Mouse (Mus musculus) thymus, adult 2 months (tissue): ENCODE results near the gene Alcam.

Experiments
- CTCF ChIP-seq: fragments of 200-500 bp; IDR thresholded peaks from 2 replicates; pipeline ENCODE4 v1.5.1; 2012; ENCODE audit warnings: mild to moderate bottlenecking, control low read depth, low read length, moderate library complexity, borderline replicate concordance; ENCODE audit not compliant: control insufficient read depth, poor library complexity, insufficient read depth; ENCODE audit errors: extremely low read depth
- POLR2A ChIP-seq: fragments of 200-500 bp; IDR thresholded peaks from 2 replicates; pipeline ENCODE4 v1.6.1; 2012; ENCODE audit warnings: mild to moderate bottlenecking, low read length, control low read depth, moderate library complexity; ENCODE audit not compliant: control insufficient read depth, poor library complexity, insufficient read depth; ENCODE audit errors: extremely low read depth

DNA sequence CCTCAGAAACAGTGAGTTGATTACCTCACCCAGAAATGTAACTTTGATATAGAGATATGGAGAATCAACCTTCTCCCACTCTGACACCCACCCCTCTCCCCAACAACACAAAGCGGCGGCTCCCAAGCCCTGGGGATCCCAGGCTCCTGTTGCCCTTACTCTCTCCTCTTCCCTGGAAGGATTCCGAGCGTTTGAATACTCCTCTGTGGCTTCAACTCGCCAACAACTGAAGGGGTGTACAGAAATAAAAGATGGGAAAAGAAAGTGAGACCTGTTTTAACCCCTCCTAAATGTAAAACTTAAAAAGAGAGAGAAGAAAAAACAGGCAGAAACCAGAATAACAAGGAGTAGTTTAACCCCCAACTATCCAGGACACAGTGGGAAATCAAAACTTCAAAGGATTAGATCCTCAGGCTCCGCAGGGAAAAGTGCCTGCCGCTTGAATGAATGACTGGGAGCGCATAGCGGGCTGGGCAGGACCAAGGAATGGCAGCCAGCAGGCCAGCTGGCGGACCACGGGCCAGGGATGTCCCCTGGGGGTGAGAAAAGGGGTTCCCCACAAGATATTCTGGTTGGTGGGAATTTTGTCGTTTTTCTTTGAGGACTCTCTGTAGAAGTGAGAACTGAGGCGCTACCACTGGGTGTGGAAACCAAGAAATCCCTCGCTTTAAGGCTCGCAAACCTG lies 2.6 kb downstream of the Alcam start:
- TF ChIP-seq POLR2A (no peak), CTCF (no peak)
